Mouse (Mus musculus): ENCODE data around the gene Ipmk. TPM values are rescaled to one million over a fixed set of nuclear protein-coding genes. Genes with fewer than 3 reads are reported as not detected.

Gene Ipmk
- total and polyA plus RNA-seq, 3 experiments, result 14.7 to 27.1 (median 23.8) TPM

DNA sequence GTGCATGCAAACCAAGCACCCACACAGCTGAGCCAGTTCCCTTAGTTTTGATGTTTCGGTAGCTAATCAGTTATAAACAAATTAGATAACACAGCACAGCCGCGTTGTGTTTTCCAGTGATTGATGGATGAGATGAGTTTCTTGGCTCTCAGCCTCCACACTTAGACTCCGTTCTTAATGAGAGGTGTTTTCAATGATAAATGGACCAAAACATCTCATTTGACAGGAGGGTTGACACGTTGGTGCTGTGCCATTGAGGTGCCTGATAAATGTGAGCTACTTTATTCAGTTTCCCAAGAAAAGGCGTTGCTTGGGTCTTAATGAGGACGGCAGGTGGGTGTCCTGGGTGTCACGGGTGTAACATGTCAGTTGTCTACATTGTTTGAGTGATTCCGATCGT lies 79.8 kb downstream of the Ipmk start:
- H3K36me3 ChIP-seq (replicated peaks in 1 of 2; ENCODE audit: control insufficient read depth in 1 of 2, insufficient read depth in 1 of 2, low read length in 1 of 2), result no peaks in the 10 kb centered on the region
- no peaks in the 10 kb centered on the region for H3K79me2 ChIP-seq (replicated peaks; ENCODE audit: control insufficient read depth, extremely low read depth, insufficient read depth, poor library complexity, severe bottlenecking)
- peaks cover 3% of the 10 kb centered on the region for H3K9me3 ChIP-seq (replicated peaks; ENCODE audit: low read length)
- TF ChIP-seq SMC3 (IDR thresholded peaks at IDR 0.05; ENCODE audit: low read depth, low read length), result no peak
- no peak for TF ChIP-seq CHD1 (IDR thresholded peaks at IDR 0.05; ENCODE audit: low read depth, low read length)
- TF ChIP-seq USF2 (conservative IDR thresholded peaks at IDR 0.05; ENCODE audit: low read depth, low read length), result no peak
- no peak for TF ChIP-seq ZC3H11A (IDR thresholded peaks at IDR 0.05; ENCODE audit: low read depth, low read length)
- no peak for TF ChIP-seq POLR2A (IDR thresholded peaks at IDR 0.05; ENCODE audit: low read depth, low read length)
- no peak for TF ChIP-seq ELF1 (IDR thresholded peaks at IDR 0.05; ENCODE audit: low read depth, low read length)
- no peak for TF ChIP-seq CTCF (conservative IDR thresholded peaks at IDR 0.05 in 1 of 2, IDR thresholded peaks at IDR 0.05 in 1 of 2; ENCODE audit: low read depth in 2 of 2, low read length in 2 of 2)
- no peak for TF ChIP-seq JUND (conservative IDR thresholded peaks at IDR 0.05; ENCODE audit: low read depth, low read length)
- no peak for TF ChIP-seq RCOR1 (conservative IDR thresholded peaks at IDR 0.05; ENCODE audit: low read depth, low read length)
- TF ChIP-seq JUN (IDR thresholded peaks at IDR 0.05; ENCODE audit: insufficient read depth, low read depth, low read length), result no peak
- TF ChIP-seq HCFC1 (IDR thresholded peaks at IDR 0.05; ENCODE audit: low read depth, low read length), result no peak
- TF ChIP-seq SIN3A (IDR thresholded peaks at IDR 0.05; ENCODE audit: low read length), result no peak
- no peak for TF ChIP-seq POLR2AphosphoS2 (IDR thresholded peaks at IDR 0.05; ENCODE audit: low read depth, low read length)
- no peak for TF ChIP-seq E2F4 (IDR thresholded peaks at IDR 0.05; ENCODE audit: insufficient replicate concordance, low read depth, low read length)
- no peaks in the 10 kb centered on the region for H3K27me3 ChIP-seq (replicated peaks)
- dilution Hi-C loops (cut with MboI; ENCODE audit: extremely low pct_ligation_motif_present, extremely low pct_unique_long_range_greater_than_20kb, low sequenced_read_pairs) (no loop called here), in situ Hi-C loops (cut with MboI; ENCODE audit: low pct_ligation_motif_present, low pct_unique_long_range_greater_than_20kb, low sequenced_read_pairs) (no loop called here)
- H3K27ac ChIP-seq (ENCODE audit: insufficient read depth, low read depth), result no peak overlapping the region
- no peaks in the 10 kb centered on the region; a peak in 1 of 4 replicates for H3K4me1 ChIP-seq (ENCODE audit: control insufficient read depth in 1 of 2, insufficient read depth in 2 of 2)
- H3K9ac ChIP-seq (ENCODE audit: insufficient read depth, low read depth), result no peak overlapping the region
- no peak overlapping the region for H3K4me3 ChIP-seq (replicated peaks in 1 of 3; ENCODE audit: low read depth in 2 of 3, low read length in 2 of 3, poor library complexity in 1 of 3)
- H3K4me2 ChIP-seq (ENCODE audit: insufficient read depth, low read depth, poor library complexity, severe bottlenecking), result no peak overlapping the region
- DNase-seq (ENCODE audit: extremely low read depth), result no peak

DNA sequence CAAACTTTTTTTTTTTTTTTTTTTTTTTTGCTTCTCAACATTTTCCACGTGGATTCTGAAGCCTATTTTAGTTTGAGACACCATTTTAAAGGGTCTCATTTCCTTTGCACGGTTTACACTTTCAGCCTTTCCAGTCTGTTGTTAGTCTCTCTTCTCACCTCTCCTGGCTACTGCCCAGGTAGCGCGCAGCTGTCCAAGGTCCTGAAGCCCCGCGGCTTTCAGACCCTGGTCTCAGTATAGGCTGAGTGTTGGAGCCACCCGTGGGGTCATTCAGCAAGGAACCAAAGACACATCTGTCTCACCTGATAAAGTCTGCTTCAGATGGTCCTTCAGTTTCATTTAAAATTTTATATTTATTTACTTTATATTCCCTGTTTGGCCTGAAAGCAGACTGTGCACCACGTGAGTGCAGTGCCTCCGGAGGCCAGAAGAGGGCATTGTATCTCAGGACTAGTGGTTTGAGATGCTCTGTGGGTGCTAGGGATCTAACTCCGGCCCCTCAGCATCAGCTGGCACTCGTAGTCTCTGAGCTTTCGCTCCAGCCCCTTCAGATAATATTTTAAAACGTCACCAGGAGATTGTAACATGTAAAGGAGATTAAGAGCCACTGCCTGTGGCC lies 80.8 kb downstream of the Ipmk start:
- DNase-seq (ENCODE audit: extremely low read depth), result no peak
- dilution Hi-C loops (cut with MboI; ENCODE audit: extremely low pct_ligation_motif_present, extremely low pct_unique_long_range_greater_than_20kb, low sequenced_read_pairs), result no loop called here

More for the DNA sequence above, 80.8 kb downstream of the Ipmk start:
- peaks cover 0 to 6% of the 10 kb centered on the region in 2 experiments; a peak in 2 of 4 replicates for H3K4me1 ChIP-seq (ENCODE audit: control insufficient read depth in 1 of 2, insufficient read depth in 2 of 2)
- no peak overlapping the region for H3K27ac ChIP-seq (ENCODE audit: insufficient read depth, low read depth)
- H3K27me3 ChIP-seq (replicated peaks), result no peaks in the 10 kb centered on the region
- no peak overlapping the region for H3K9ac ChIP-seq (ENCODE audit: insufficient read depth, low read depth)
- no peaks in the 10 kb centered on the region for H3K36me3 ChIP-seq (replicated peaks in 1 of 2; ENCODE audit: control insufficient read depth in 1 of 2, insufficient read depth in 1 of 2, low read length in 1 of 2)
- no peak overlapping the region for H3K4me2 ChIP-seq (ENCODE audit: insufficient read depth, low read depth, poor library complexity, severe bottlenecking)
- in situ Hi-C loops (cut with MboI; ENCODE audit: low pct_ligation_motif_present, low pct_unique_long_range_greater_than_20kb, low sequenced_read_pairs), result no loop called here
- H3K9me3 ChIP-seq (replicated peaks; ENCODE audit: low read length), result peaks cover 3% of the 10 kb centered on the region
- no peak overlapping the region for H3K4me3 ChIP-seq (replicated peaks in 1 of 3; ENCODE audit: low read depth in 2 of 3, low read length in 2 of 3, poor library complexity in 1 of 3)
- TF ChIP-seq USF2 (conservative IDR thresholded peaks at IDR 0.05; ENCODE audit: low read depth, low read length), result no peak
- TF ChIP-seq JUN (IDR thresholded peaks at IDR 0.05; ENCODE audit: insufficient read depth, low read depth, low read length), result no peak
- no peak for TF ChIP-seq BHLHE40 (IDR thresholded peaks at IDR 0.05; ENCODE audit: low read depth, low read length)
- TF ChIP-seq MAZ (IDR thresholded peaks at IDR 0.05; ENCODE audit: low read depth, low read length), result no peak
- TF ChIP-seq ETS1 (conservative IDR thresholded peaks at IDR 0.05; ENCODE audit: low read depth, low read length), result no peak
- no peak for TF ChIP-seq MAX (IDR thresholded peaks at IDR 0.05; ENCODE audit: low read length)
- no peak for TF ChIP-seq PAX5 (IDR thresholded peaks at IDR 0.05; ENCODE audit: low read length)
- no peak for TF ChIP-seq NELFE (IDR thresholded peaks at IDR 0.05; ENCODE audit: low read depth, low read length)
- TF ChIP-seq POLR2A (IDR thresholded peaks at IDR 0.05; ENCODE audit: low read depth, low read length), result no peak
- no peak for TF ChIP-seq SMC3 (IDR thresholded peaks at IDR 0.05; ENCODE audit: low read depth, low read length)
- no peak for TF ChIP-seq KAT2A (IDR thresholded peaks at IDR 0.05; ENCODE audit: insufficient replicate concordance, low read length)
- H3K79me2 ChIP-seq (replicated peaks; ENCODE audit: control insufficient read depth, extremely low read depth, insufficient read depth, poor library complexity, severe bottlenecking), result no peaks in the 10 kb centered on the region
